Mouse (Mus musculus): ENCODE measurements around the gene Chuk. TPM values are rescaled to one million over a fixed set of nuclear protein-coding genes. Genes with fewer than 3 reads are reported as not detected.

Gene Chuk
- polyA plus RNA-seq, 1 experiment: 70.0 TPM

- H3K27me3 ChIP-seq (ENCODE audit: control insufficient read depth, insufficient read depth, low read length, poor library complexity, severe bottlenecking): no peaks in the 10 kb centered on the region
- no peak overlapping the region for H3K27ac ChIP-seq (ENCODE audit: insufficient read depth, low read length)
- H3K4me3 ChIP-seq (ENCODE audit: low read depth, low read length): no peak overlapping the region
- H3K36me3 ChIP-seq (ENCODE audit: control insufficient read depth, insufficient read depth, low read length, poor library complexity, severe bottlenecking): no peaks in the 10 kb centered on the region
- H3K4me1 ChIP-seq (ENCODE audit: control insufficient read depth, insufficient read depth, low read length): no peaks in the 10 kb centered on the region
- H3K9ac ChIP-seq (ENCODE audit: low read depth, poor library complexity, severe bottlenecking): no peak overlapping the region
- TF ChIP-seq CTCF (IDR thresholded peaks at IDR 0.05; ENCODE audit: low read depth, low read length) (no peak), EP300 (IDR thresholded peaks at IDR 0.05; ENCODE audit: insufficient read depth, low read depth, low read length) (no peak), POLR2A (IDR thresholded peaks at IDR 0.05; ENCODE audit: insufficient read depth, low read length) (no peak)
- no peaks in the 10 kb centered on the region for H3K9me3 ChIP-seq (replicated peaks; ENCODE audit: control insufficient read depth, insufficient read depth, low read length, poor library complexity, severe bottlenecking)
Measured at GRCm38 (mm10) chr19:44026956-44027530, 80.2 kb downstream of the Chuk start.

DNA sequence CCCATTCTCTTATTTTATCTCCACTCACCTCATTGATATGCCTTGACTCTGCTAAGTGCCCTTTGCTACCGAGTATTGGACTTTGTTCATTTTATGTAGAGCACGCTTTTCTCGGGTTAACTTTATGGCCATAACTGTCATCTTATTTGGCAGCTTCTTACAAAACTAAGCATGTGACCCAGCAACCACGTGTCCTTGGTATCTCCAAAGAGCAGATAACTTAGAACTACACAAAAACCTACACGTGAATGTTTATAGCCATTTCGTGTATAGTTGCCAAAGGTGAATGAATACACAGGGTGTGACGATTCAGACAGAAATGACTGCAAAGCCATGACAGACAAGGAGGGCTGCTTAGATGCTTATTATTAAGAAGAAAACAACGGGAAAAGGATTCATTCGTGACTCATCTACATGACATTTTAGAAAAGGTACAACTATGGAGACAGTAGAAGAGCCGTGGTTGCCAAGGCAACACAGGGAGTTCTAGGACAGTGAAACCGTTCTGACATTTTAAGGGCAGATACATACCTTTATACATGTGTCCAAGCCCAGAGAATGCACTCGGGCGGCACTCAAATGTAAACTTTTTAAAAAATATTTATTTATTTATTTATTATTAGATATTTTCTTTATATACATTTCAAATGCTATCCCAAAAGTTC, 82.2 kb downstream of the Chuk start:
- TF ChIP-seq EP300 (IDR thresholded peaks at IDR 0.05; ENCODE audit: insufficient read depth, low read depth, low read length): no peak
- no peak for TF ChIP-seq CTCF (IDR thresholded peaks at IDR 0.05; ENCODE audit: low read depth, low read length)
- TF ChIP-seq POLR2A (IDR thresholded peaks at IDR 0.05; ENCODE audit: insufficient read depth, low read length): no peak
- Histone ChIP-seq H3K36me3 (ENCODE audit: control insufficient read depth, insufficient read depth, low read length, poor library complexity, severe bottlenecking) (no peaks in the 10 kb centered on the region), H3K4me3 (ENCODE audit: low read depth, low read length) (no peak overlapping the region), H3K9me3 (replicated peaks; ENCODE audit: control insufficient read depth, insufficient read depth, low read length, poor library complexity, severe bottlenecking) (no peaks in the 10 kb centered on the region), H3K27me3 (ENCODE audit: control insufficient read depth, insufficient read depth, low read length, poor library complexity, severe bottlenecking) (no peaks in the 10 kb centered on the region), H3K9ac (ENCODE audit: low read depth, poor library complexity, severe bottlenecking) (no peak overlapping the region), H3K27ac (ENCODE audit: insufficient read depth, low read length) (no peak overlapping the region), H3K4me1 (ENCODE audit: control insufficient read depth, insufficient read depth, low read length) (no peaks in the 10 kb centered on the region)

Other genes starting within 250 kb of the Chuk start
- 18.3 and 18.6 TPM in 2 replicates for gene Dnmbp, start 167.3 kb downstream of the Chuk start, polyA plus RNA-seq (2011; ENCODE audit: insufficient read depth, insufficient read length, low read depth, missing spikeins)
- gene Cpn1, start 120.9 kb downstream of the Chuk start, polyA plus RNA-seq (2011; ENCODE audit: insufficient read depth, insufficient read length, low read depth, missing spikeins): 0.78 and 1.2 TPM in 2 replicates
- gene Cyp2c23, start 78.3 kb downstream of the Chuk start, polyA plus RNA-seq (2011; ENCODE audit: insufficient read depth, insufficient read length, low read depth, missing spikeins): 0.31 TPM in 1 of 2 replicates, not detected in the other
- gene Erlin1, start 37.7 kb downstream of the Chuk start, polyA plus RNA-seq (2011; ENCODE audit: insufficient read depth, insufficient read length, low read depth, missing spikeins): 23.2 and 28.0 TPM in 2 replicates
- gene Cwf19l1, start 28.4 kb upstream of the Chuk start, polyA plus RNA-seq (2011; ENCODE audit: insufficient read depth, insufficient read length, low read depth, missing spikeins): 34.7 and 39.2 TPM in 2 replicates
- 81.3 and 86.7 TPM in 2 replicates for gene Bloc1s2, start 39.0 kb upstream of the Chuk start, polyA plus RNA-seq (2011; ENCODE audit: insufficient read depth, insufficient read length, low read depth, missing spikeins)
- not detected in 2 replicates for gene Pkd2l1, start 85.0 kb upstream of the Chuk start, polyA plus RNA-seq (2011; ENCODE audit: insufficient read depth, insufficient read length, low read depth, missing spikeins)
- gene Scd3, start 95.8 kb upstream of the Chuk start, polyA plus RNA-seq (2011; ENCODE audit: insufficient read depth, insufficient read length, low read depth, missing spikeins): 2.0 and 3.3 TPM in 2 replicates
- 329 and 359 TPM in 2 replicates for gene Scd2, start 186.2 kb upstream of the Chuk start, polyA plus RNA-seq (2011; ENCODE audit: insufficient read depth, insufficient read length, low read depth, missing spikeins)
- 0.19 TPM in 1 of 2 replicates, not detected in the other for gene Scd4, start 225.6 kb upstream of the Chuk start, polyA plus RNA-seq (2011; ENCODE audit: insufficient read depth, insufficient read length, low read depth, missing spikeins)